Mouse (Mus musculus) heart, embryonic 13.5 days (tissue): ENCODE measurements around the gene Art3. TPM values are rescaled to one million over a fixed set of nuclear protein-coding genes. Genes with fewer than 3 reads are reported as not detected.
"Not testable (repeated sequence)": the region's sequence is repeated elsewhere in the genome, so short reads cannot be mapped to it uniquely, and the experiment has no call there.

ENCODE experiments used
- ATAC-seq: fragments of 200-750 bp; cut with Nextera tagmentation; 2 replicates; pipeline ENCODE4 v1.8.0; 2017; ENCODE audit warnings: moderate TSS enrichment; ENCODE audit not compliant: insufficient number of reproducible peaks, low FRiP score, low TSS enrichment; ENCODE audit errors: extremely low read depth
- H3K27ac ChIP-seq: fragments of 300-500 bp; sonication (generic); replicated peaks from 2 replicates; pipeline ENCODE4 v1.5.1; 2015; ENCODE audit warnings: moderate library complexity, mild to moderate bottlenecking, inconsistent platforms
- H3K27me3 ChIP-seq: fragments of 300-500 bp; sonication (generic); replicated peaks from 2 replicates; pipeline ENCODE4 v1.6.1; 2015; ENCODE audit warnings: mild to moderate bottlenecking, inconsistent platforms
- H3K36me3 ChIP-seq: fragments of 300-500 bp; sonication (generic); 2 replicates; pipeline ENCODE4 v1.6.1; 2015; ENCODE audit warnings: mild to moderate bottlenecking, inconsistent platforms
- H3K4me1 ChIP-seq: fragments of 300-500 bp; sonication (generic); 2 replicates; pipeline ENCODE4 v1.6.1; 2015; ENCODE audit warnings: inconsistent platforms
- H3K4me2 ChIP-seq: fragments of 300-500 bp; sonication (generic); 2 replicates; pipeline ENCODE4 v1.6.1; 2015; ENCODE audit warnings: inconsistent platforms, mild to moderate bottlenecking, moderate library complexity
- H3K4me3 ChIP-seq: fragments of 300-500 bp; sonication (generic); 2 replicates; pipeline ENCODE4 v1.5.1; 2015; ENCODE audit warnings: moderate library complexity, mild to moderate bottlenecking, inconsistent platforms
- H3K9ac ChIP-seq: fragments of 300-500 bp; sonication (generic); 2 replicates; pipeline ENCODE4 v1.6.1; 2015; ENCODE audit warnings: inconsistent platforms, mild to moderate bottlenecking, moderate library complexity
- H3K9me3 ChIP-seq: fragments of 300-500 bp; sonication (generic); 2 replicates; pipeline ENCODE4 v1.6.1; 2016; ENCODE audit warnings: inconsistent platforms
- WGBS: fragments of 180-500 bp; shearing (Covaris S2); methylation state at CpG from one replicate; pipeline ENCODE4 v1.1.7; 2015; ENCODE audit warnings: mixed read lengths; 5-methylcytosine and 5-hydroxymethylcytosine counted together
- polyA plus RNA-seq: library from polyadenylated mRNA; unstranded; fragments of >200 nt; fragmentation: Nextera tagmentation; extraction: Ambion mirVana; gene quantifications from 2 replicates; pipeline ENCODE4 v1.2.1, GENCODE M21; 2015

The Art3 gene
- polyA plus RNA-seq, 1 experiment from 2014 or later = 35.4 TPM

- Histone ChIP-seq H3K4me3 (no peak overlapping the region), H3K9me3 (no peaks in the 10 kb centered on the region), H3K27ac (no peak overlapping the region), H3K9ac (no peak overlapping the region), H3K36me3 (no peaks in the 10 kb centered on the region), H3K4me1 (no peaks in the 10 kb centered on the region), H3K4me2 (no peak overlapping the region), H3K27me3 (0 out of 2 replicates have a peak, but pooled peaks cover 2% of the 10 kb centered on the region)
- 56% methylated on average over 4 of the region's 4 CpGs for WGBS
- no peak for ATAC-seq
These were observed 9.0 kb downstream of the Art3 start for GRCm38 (mm10) chr5:92340606-92341005.

GRCm38 (mm10) chr5:92345006-92345405 is 13.4 kb downstream of the Art3 start:
- H3K9ac ChIP-seq = no peak overlapping the region
- H3K27me3 ChIP-seq = peaks cover 23% of the 10 kb centered on the region
- no peak for ATAC-seq
- H3K4me1 ChIP-seq = peaks cover 11% of the 10 kb centered on the region; the same call in 1 of the 2 replicates
- no peak overlapping the region for H3K27ac ChIP-seq
- no peaks in the 10 kb centered on the region for H3K36me3 ChIP-seq
- no peak overlapping the region for H3K4me3 ChIP-seq
- H3K9me3 ChIP-seq = no peaks in the 10 kb centered on the region
- no peak overlapping the region for H3K4me2 ChIP-seq
- WGBS = 77% methylated on average over 8 of the region's 8 CpGs

GRCm38 (mm10) chr5:92348794-92349413 is 17.3 kb downstream of the Art3 start, which contains the start of gene Cxcl10:
Cxcl10 (minus strand) TSS chr5:92348889.
- Histone ChIP-seq H3K36me3 (no peaks in the 10 kb centered on the region), H3K4me3 (peak within 1 kb of the TSS; percentile 39), H3K27ac (no peak within 1 kb of the TSS), H3K27me3 (peaks cover 23% of the 10 kb centered on the region), H3K4me2 (peak within 1 kb of the TSS; percentile 68), H3K4me1 (peaks cover 20% of the 10 kb centered on the region), H3K9ac (peak within 1 kb of the TSS; percentile 15; the same call in 1 of the 2 replicates), H3K9me3 (no peaks in the 10 kb centered on the region)
- 0 out of 2 replicates have a peak, but pooled peaks have one; percentile 42 for ATAC-seq
- 17% methylated on average over 14 of the region's 14 CpGs for WGBS

GRCm38 (mm10) chr5:92349731-92350130 is 18.1 kb downstream of the Art3 start:
- Histone ChIP-seq H3K9me3 (no peaks in the 10 kb centered on the region), H3K9ac (no peak overlapping the region)

GRCm38 (mm10) chr5:92352716-92353115 is 21.1 kb downstream of the Art3 start:
- peaks cover 20% of the 10 kb centered on the region for H3K4me1 ChIP-seq
- H3K27me3 ChIP-seq = peaks cover 24% of the 10 kb centered on the region
- H3K4me2 ChIP-seq = peak overlapping the region; percentile 67
- peak overlapping the region; percentile 81 for H3K27ac ChIP-seq
- H3K9me3 ChIP-seq, ATAC-seq, H3K36me3 ChIP-seq: not testable (repeated sequence)
- peak overlapping the region; percentile 70; the same call in 1 of the 2 replicates for H3K9ac ChIP-seq
- H3K4me3 ChIP-seq = peak overlapping the region; percentile 53
- 27% methylated on average over 4 of the region's 4 CpGs for WGBS

More at GRCm38 (mm10) chr5:92349731-92350130, 18.1 kb downstream of the Art3 start:
- Histone ChIP-seq H3K4me1 (peaks cover 20% of the 10 kb centered on the region), H3K27me3 (peaks cover 23% of the 10 kb centered on the region), H3K27ac (no peak overlapping the region), H3K4me3 (no peak overlapping the region), H3K36me3 (no peaks in the 10 kb centered on the region), H3K4me2 (no peak overlapping the region)
- 73% methylated on average over 7 of the region's 7 CpGs for WGBS
- ATAC-seq = no peak

GRCm38 (mm10) chr5:92353517-92353916 is 21.9 kb downstream of the Art3 start:
- H3K36me3 ChIP-seq = no peaks in the 10 kb centered on the region
- peak overlapping the region; percentile 53 for H3K4me3 ChIP-seq
- WGBS = 16% methylated on average over 11 of the region's 11 CpGs
- ATAC-seq = no peak
- H3K9me3 ChIP-seq = no peaks in the 10 kb centered on the region
- peak overlapping the region; percentile 81 for H3K27ac ChIP-seq
- peaks cover 13% of the 10 kb centered on the region for H3K4me1 ChIP-seq
- peak overlapping the region; percentile 67 for H3K4me2 ChIP-seq
- peaks cover 16% of the 10 kb centered on the region for H3K27me3 ChIP-seq
- peak overlapping the region; percentile 70 for H3K9ac ChIP-seq

GRCm38 (mm10) chr5:92358033-92358432 is 26.4 kb downstream of the Art3 start:
- Histone ChIP-seq H3K4me2 (no peak overlapping the region), H3K4me1 (peaks cover 4% of the 10 kb centered on the region; the same call in 1 of the 2 replicates), H3K27me3 (peaks cover 8% of the 10 kb centered on the region; the same call in 1 of the 2 replicates), H3K9me3 (no peaks in the 10 kb centered on the region), H3K36me3 (no peaks in the 10 kb centered on the region), H3K9ac (no peak overlapping the region), H3K4me3 (no peak overlapping the region), H3K27ac (no peak overlapping the region)
- WGBS = 15% methylated on average over 11 of the region's 12 CpGs
- no peak for ATAC-seq

- Histone ChIP-seq H3K4me2 (no peak overlapping the region), H3K9me3 (no peaks in the 10 kb centered on the region), H3K9ac (no peak overlapping the region), H3K27me3 (peaks cover 8% of the 10 kb centered on the region), H3K27ac (no peak overlapping the region), H3K36me3 (no peaks in the 10 kb centered on the region), H3K4me1 (no peaks in the 10 kb centered on the region), H3K4me3 (no peak overlapping the region)
- no peak for ATAC-seq
- WGBS = 59% methylated on average over 11 of the region's 11 CpGs
These were observed 27.3 kb downstream of the Art3 start for GRCm38 (mm10) chr5:92358767-92359455.

GRCm38 (mm10) chr5:92363179-92363578 is 31.6 kb downstream of the Art3 start:
- WGBS = 10% methylated on average over 4 of the region's 4 CpGs
- ATAC-seq = no peak
- H3K4me3 ChIP-seq = no peak overlapping the region
- H3K4me1 ChIP-seq = peaks cover 4% of the 10 kb centered on the region
- H3K36me3 ChIP-seq = no peaks in the 10 kb centered on the region
- H3K9ac ChIP-seq = no peak overlapping the region
- H3K27ac ChIP-seq = no peak overlapping the region
- H3K27me3 ChIP-seq = peaks cover 8% of the 10 kb centered on the region
- no peaks in the 10 kb centered on the region for H3K9me3 ChIP-seq
- no peak overlapping the region for H3K4me2 ChIP-seq

GRCm38 (mm10) chr5:92364011-92364410 is 32.4 kb downstream of the Art3 start:
- Histone ChIP-seq H3K27me3 (peaks cover 8% of the 10 kb centered on the region), H3K9me3 (no peaks in the 10 kb centered on the region), H3K36me3 (no peaks in the 10 kb centered on the region), H3K4me2 (no peak overlapping the region), H3K4me1 (peaks cover 10% of the 10 kb centered on the region), H3K4me3 (no peak overlapping the region), H3K9ac (no peak overlapping the region), H3K27ac (no peak overlapping the region)
- ATAC-seq = no peak
- 91% methylated on average over 5 of the region's 5 CpGs for WGBS

- no peak for ATAC-seq
- 69% methylated on average over 11 of the region's 11 CpGs for WGBS
- no peak overlapping the region for H3K4me2 ChIP-seq
- H3K4me1 ChIP-seq = peaks cover 16% of the 10 kb centered on the region
- no peak overlapping the region for H3K27ac ChIP-seq
- H3K9ac ChIP-seq = no peak overlapping the region
- no peak overlapping the region for H3K4me3 ChIP-seq
- no peaks in the 10 kb centered on the region for H3K36me3 ChIP-seq
- peaks cover 8% of the 10 kb centered on the region for H3K27me3 ChIP-seq
- no peaks in the 10 kb centered on the region for H3K9me3 ChIP-seq
These were observed 33.6 kb downstream of the Art3 start for GRCm38 (mm10) chr5:92365146-92365705.
